Mouse (Mus musculus) ES-Bruce4 (cell line): ENCODE results near the gene Atp5h.

Experiments
- CTCF ChIP-seq: IDR thresholded peaks from one replicate; pipeline ENCODE4 v1.8.1; 2011; ENCODE audit warnings: low read depth, low read length
- EP300 ChIP-seq: IDR thresholded peaks from 2 replicates; pipeline ENCODE4 v1.6.1; 2011; ENCODE audit warnings: low read depth, low read length; ENCODE audit not compliant: insufficient read depth
- POLR2A ChIP-seq: IDR thresholded peaks from one replicate; pipeline ENCODE4 v1.8.1; 2011; ENCODE audit warnings: low read length; ENCODE audit not compliant: insufficient read depth

GRCm38 (mm10) chr11:115371354-115371753 lies 48.4 kb downstream of the Atp5h start:
- TF ChIP-seq POLR2A, result no peak
- no peak for TF ChIP-seq CTCF
- TF ChIP-seq EP300, result no peak
